Mouse (Mus musculus) stomach, embryonic 14.5 days (tissue): ENCODE data around the gene Wdtc1. TPM values are rescaled to one million over a fixed set of nuclear protein-coding genes. Genes with fewer than 3 reads are reported as not detected.

ENCODE experiments used
- ATAC-seq: fragments of 200-750 bp; cut with Nextera tagmentation; 2 replicates; pipeline ENCODE4 v1.8.0; 2017; ENCODE audit warnings: low read depth, moderate TSS enrichment; ENCODE audit not compliant: insufficient number of reproducible peaks, insufficient read depth, low FRiP score
- H3K27ac ChIP-seq: fragments of 300-500 bp; sonication (generic); 2 replicates; pipeline ENCODE4 v1.5.1; 2014; ENCODE audit warnings: mild to moderate bottlenecking, low read length, moderate library complexity, mixed read lengths
- H3K27me3 ChIP-seq: fragments of 300-500 bp; sonication (generic); 2 replicates; pipeline ENCODE4 v1.6.1; 2014; ENCODE audit warnings: low read length, control low read depth, mixed read lengths; ENCODE audit not compliant: control insufficient read depth, insufficient read depth
- H3K36me3 ChIP-seq: fragments of 300-500 bp; sonication (generic); 2 replicates; pipeline ENCODE4 v1.6.1; 2014; ENCODE audit warnings: mild to moderate bottlenecking, control low read depth, low read length, moderate library complexity, mixed read lengths; ENCODE audit not compliant: control insufficient read depth, insufficient read depth
- H3K4me1 ChIP-seq: fragments of 300-500 bp; sonication (generic); 2 replicates; pipeline ENCODE4 v1.6.1; 2014; ENCODE audit warnings: low read length, control low read depth, mixed read lengths; ENCODE audit not compliant: control insufficient read depth, insufficient read depth
- H3K4me2 ChIP-seq: fragments of 300-500 bp; sonication (generic); replicated peaks from 2 replicates; pipeline ENCODE4 v1.6.1; 2014; ENCODE audit warnings: low read depth, low read length, control low read depth
- H3K4me3 ChIP-seq: fragments of 300-500 bp; sonication (generic); 2 replicates; pipeline ENCODE4 v1.5.1; 2014; ENCODE audit warnings: low read depth, low read length, control low read depth
- H3K9ac ChIP-seq: fragments of 300-500 bp; sonication (generic); replicated peaks from 2 replicates; pipeline ENCODE4 v1.6.1; 2014; ENCODE audit warnings: low read depth, mild to moderate bottlenecking, control low read depth, low read length, moderate library complexity, mixed read lengths
- H3K9me3 ChIP-seq: fragments of 300-500 bp; sonication (generic); 2 replicates; pipeline ENCODE4 v1.6.1; 2016; ENCODE audit warnings: low read depth, low read length, control low read depth; ENCODE audit not compliant: control insufficient read depth
- WGBS: fragments of 180-500 bp; shearing (Covaris S2); extraction: QIAGEN DNeasy Blood & Tissue Kit; methylation state at CpG from one replicate; pipeline ENCODE4 v1.1.7; 2014; 5-methylcytosine and 5-hydroxymethylcytosine counted together
- polyA plus RNA-seq: library from polyadenylated mRNA; unstranded; fragments of >200 nt; fragmentation: Nextera tagmentation; extraction: Ambion mirVana; gene quantifications from 2 replicates; pipeline ENCODE4 v1.2.1, GENCODE M21; 2014

Gene Wdtc1
- polyA plus RNA-seq, 1 experiment from 2014 or later = 19.9 TPM

GRCm38 (mm10) chr4:133319667-133320066 is 33.6 kb downstream of the Wdtc1 start:
- H3K4me2 ChIP-seq = no peak overlapping the region
- no peak overlapping the region for H3K9ac ChIP-seq

GRCm38 (mm10) chr4:133315991-133316390 is 37.3 kb downstream of the Wdtc1 start:
- ATAC-seq = no peak
- H3K27me3 ChIP-seq = no peaks in the 10 kb centered on the region
- no peaks in the 10 kb centered on the region for H3K4me1 ChIP-seq
- no peak overlapping the region for H3K27ac ChIP-seq
- no peak overlapping the region for H3K9ac ChIP-seq
- H3K4me2 ChIP-seq = no peak overlapping the region
- H3K4me3 ChIP-seq = no peak overlapping the region
- no peaks in the 10 kb centered on the region for H3K9me3 ChIP-seq
- 73% methylated on average over 5 of the region's 5 CpGs for WGBS
- H3K36me3 ChIP-seq = peaks cover 3% of the 10 kb centered on the region; the same call in 1 of the 2 replicates

More at GRCm38 (mm10) chr4:133319667-133320066, 33.6 kb downstream of the Wdtc1 start:
- WGBS = 83% methylated on average over 3 of the region's 3 CpGs
- Histone ChIP-seq H3K4me1 (no peaks in the 10 kb centered on the region), H3K36me3 (no peaks in the 10 kb centered on the region; the same call in 1 of the 2 replicates), H3K4me3 (no peak overlapping the region), H3K27ac (no peak overlapping the region), H3K9me3 (no peaks in the 10 kb centered on the region), H3K27me3 (no peaks in the 10 kb centered on the region)
- no peak for ATAC-seq

GRCm38 (mm10) chr4:133314896-133315295 is 38.4 kb downstream of the Wdtc1 start:
- Histone ChIP-seq H3K9ac (no peak overlapping the region), H3K4me1 (no peaks in the 10 kb centered on the region), H3K4me2 (no peak overlapping the region), H3K36me3 (peaks cover 3% of the 10 kb centered on the region; the same call in 1 of the 2 replicates), H3K9me3 (no peaks in the 10 kb centered on the region), H3K27me3 (no peaks in the 10 kb centered on the region), H3K4me3 (no peak overlapping the region), H3K27ac (no peak overlapping the region)
- WGBS = 75% methylated on average over 8 of the region's 8 CpGs
- ATAC-seq = no peak

- Histone ChIP-seq H3K4me2 (no peak overlapping the region), H3K9ac (no peak overlapping the region), H3K9me3 (no peaks in the 10 kb centered on the region), H3K36me3 (peaks cover 3% of the 10 kb centered on the region; the same call in 1 of the 2 replicates), H3K27me3 (no peaks in the 10 kb centered on the region), H3K4me3 (no peak overlapping the region), H3K27ac (no peak overlapping the region), H3K4me1 (no peaks in the 10 kb centered on the region)
- 0% methylated on average over 3 of the region's 3 CpGs for WGBS
- ATAC-seq = no peak
These were observed 43.3 kb downstream of the Wdtc1 start for GRCm38 (mm10) chr4:133309948-133310347.

GRCm38 (mm10) chr4:133307331-133307730 is 46.0 kb downstream of the Wdtc1 start:
- ATAC-seq = no peak
- Histone ChIP-seq H3K27ac (no peak overlapping the region), H3K4me1 (no peaks in the 10 kb centered on the region), H3K36me3 (peaks cover 5% of the 10 kb centered on the region; the same call in 1 of the 2 replicates), H3K9ac (no peak overlapping the region), H3K4me3 (no peak overlapping the region), H3K4me2 (no peak overlapping the region), H3K27me3 (no peaks in the 10 kb centered on the region), H3K9me3 (no peaks in the 10 kb centered on the region)
- WGBS = 48% methylated on average over 3 of the region's 3 CpGs

- Histone ChIP-seq H3K27ac (no peak overlapping the region), H3K4me3 (no peak overlapping the region), H3K9ac (no peak overlapping the region), H3K4me2 (no peak overlapping the region), H3K36me3 (peaks cover 8% of the 10 kb centered on the region), H3K9me3 (no peaks in the 10 kb centered on the region), H3K27me3 (no peaks in the 10 kb centered on the region), H3K4me1 (no peaks in the 10 kb centered on the region)
- ATAC-seq = no peak
- WGBS = 84% methylated on average over 6 of the region's 7 CpGs
These were observed 47.5 kb downstream of the Wdtc1 start for GRCm38 (mm10) chr4:133305825-133306224.

- no peak overlapping the region for H3K9ac ChIP-seq
- no peak overlapping the region for H3K4me3 ChIP-seq
- no peaks in the 10 kb centered on the region for H3K27me3 ChIP-seq
- peaks cover 13% of the 10 kb centered on the region for H3K36me3 ChIP-seq
- ATAC-seq = no peak
- H3K4me1 ChIP-seq = no peaks in the 10 kb centered on the region
- 93% methylated on average over 7 of the region's 7 CpGs for WGBS
- no peaks in the 10 kb centered on the region for H3K9me3 ChIP-seq
- no peak overlapping the region for H3K4me2 ChIP-seq
- H3K27ac ChIP-seq = no peak overlapping the region
These were observed 48.5 kb downstream of the Wdtc1 start for GRCm38 (mm10) chr4:133304770-133305169.

GRCm38 (mm10) chr4:133302668-133303067 is 50.6 kb downstream of the Wdtc1 start:
- Histone ChIP-seq H3K4me2 (no peak overlapping the region), H3K27me3 (no peaks in the 10 kb centered on the region), H3K36me3 (peaks cover 13% of the 10 kb centered on the region), H3K4me3 (no peak overlapping the region), H3K9me3 (no peaks in the 10 kb centered on the region), H3K27ac (no peak overlapping the region), H3K9ac (no peak overlapping the region), H3K4me1 (peaks cover 13% of the 10 kb centered on the region; the same call in 1 of the 2 replicates)
- 79% methylated on average over 5 of the region's 5 CpGs for WGBS
- ATAC-seq = no peak

GRCm38 (mm10) chr4:133301802-133302201 is 51.5 kb downstream of the Wdtc1 start:
- ATAC-seq = no peak

More at GRCm38 (mm10) chr4:133301802-133302201, 51.5 kb downstream of the Wdtc1 start:
- H3K4me3 ChIP-seq = no peak overlapping the region
- WGBS = 23% methylated on average over 4 of the region's 4 CpGs
- H3K4me1 ChIP-seq = peaks cover 17% of the 10 kb centered on the region
- no peaks in the 10 kb centered on the region for H3K9me3 ChIP-seq
- no peak overlapping the region for H3K4me2 ChIP-seq
- H3K27me3 ChIP-seq = no peaks in the 10 kb centered on the region
- no peak overlapping the region for H3K27ac ChIP-seq
- H3K36me3 ChIP-seq = peaks cover 21% of the 10 kb centered on the region
- no peak overlapping the region for H3K9ac ChIP-seq
